In genomic region chr7:38111996-38112395, GRCm38 (mm10) we compare ENCODE assay signal across 9 mouse cellular contexts. TPM values are rescaled to one million over a fixed set of nuclear protein-coding genes. Genes with fewer than 3 reads are reported as not detected.
A peak's percentile ranks its signal among the peaks of the same experiment; 100 is the strongest.
DNase-seq lines count a peak whose midpoint lies in the region; ATAC-seq lines count a peak whose summit lies in the region.
"Had no signal": no experiment of that assay in that cellular context is flagged by ENCODE, and none has a peak within 500 bp of the region (broad histone marks: within the 10 kb centered on the region; RNA-seq: fewer than 3 reads in every experiment).

No protein-coding gene starts in this region.

- H3K36me3 ChIP-seq in midbrain, embryonic 10.5 days: no peaks in the 10 kb centered on the region
- no peaks in the 10 kb centered on the region for H3K36me3 ChIP-seq in midbrain, embryonic 13.5 days
- no peaks in the 10 kb centered on the region for H3K36me3 ChIP-seq in heart, embryonic 13.5 days

- H3K27ac ChIP-seq in midbrain, embryonic 10.5 days (replicated peaks): peak overlapping the region; percentile 30
- H3K27ac ChIP-seq in midbrain, embryonic 13.5 days: no peak overlapping the region
- peak overlapping the region; percentile 66 for H3K27ac ChIP-seq in heart, embryonic 13.5 days (replicated peaks)
- H3K27ac ChIP-seq: macrophage had no signal

- H3K9ac ChIP-seq in midbrain, embryonic 13.5 days (replicated peaks): no peak overlapping the region
- 0 out of 2 replicates have a peak overlapping the region, but pooled peaks have one; percentile 28 for H3K9ac ChIP-seq in heart, embryonic 13.5 days

- H3K27me3 ChIP-seq in midbrain, embryonic 10.5 days (ENCODE audit: low read depth, poor library complexity, severe bottlenecking): peaks cover 18% of the 10 kb centered on the region
- peaks cover 4% of the 10 kb centered on the region; the same call in 1 of the 2 replicates for H3K27me3 ChIP-seq in midbrain, embryonic 13.5 days
- peaks cover 5% of the 10 kb centered on the region for H3K27me3 ChIP-seq in heart, embryonic 13.5 days (replicated peaks)

- no peak overlapping the region for H3K4me3 ChIP-seq in midbrain, embryonic 10.5 days
- H3K4me3 ChIP-seq in midbrain, embryonic 13.5 days (replicated peaks): no peak overlapping the region
- no peak overlapping the region for H3K4me3 ChIP-seq in heart, embryonic 13.5 days

- H3K4me1 ChIP-seq in midbrain, embryonic 10.5 days: peaks cover 34% of the 10 kb centered on the region
- H3K4me1 ChIP-seq in midbrain, embryonic 13.5 days (replicated peaks): peaks cover 13% of the 10 kb centered on the region
- H3K4me1 ChIP-seq in heart, embryonic 13.5 days: peaks cover 25% of the 10 kb centered on the region

- no peak overlapping the region for H3K4me2 ChIP-seq in midbrain, embryonic 13.5 days (replicated peaks)
- no peak overlapping the region for H3K4me2 ChIP-seq in heart, embryonic 13.5 days

- 57% methylated on average over 3 of the region's 3 CpGs for WGBS in midbrain, embryonic 10.5 days
- WGBS in midbrain, embryonic 13.5 days: 41% methylated on average over 3 of the region's 3 CpGs
- 40% methylated on average over 3 of the region's 3 CpGs for WGBS in heart, embryonic 13.5 days

- no peaks in the 10 kb centered on the region for H3K9me3 ChIP-seq in midbrain, embryonic 10.5 days (replicated peaks)
- H3K9me3 ChIP-seq in midbrain, embryonic 13.5 days: no peaks in the 10 kb centered on the region
- H3K9me3 ChIP-seq in heart, embryonic 13.5 days: no peaks in the 10 kb centered on the region

- no peak for ATAC-seq in midbrain, embryonic 13.5 days
- no peak for ATAC-seq in heart, embryonic 13.5 days (ENCODE audit: extremely low read depth, insufficient number of reproducible peaks, low FRiP score, low TSS enrichment)

- DNase-seq in midbrain, embryonic 10.5 days (ENCODE audit: low spot score): peak; percentile 34
- DNase-seq in cerebellum, postnatal 14 days: peak; percentile 67 to 74
- DNase-seq in kidney, postnatal 36 days: peak; percentile 46 to 55
- DNase-seq in mesoderm, embryonic 11.5 days (ENCODE audit: low read depth, low spot score): peak; percentile 88
- DNase-seq in spleen, postnatal 4 days (ENCODE audit: low spot score in 2 of 2): no peak
- no peak for DNase-seq in frontal cortex, postnatal 36 days (ENCODE audit: low spot score in 2 of 2)

RNA-seq across cellular contexts. Expression of gene Ccne1, which starts 4.7 kb away (rescaled TPM):
- 71.1 and 94.2 TPM in 2 replicates for polyA plus RNA-seq in midbrain, embryonic 10.5 days (2016; fragmentation: Nextera tagmentation; extraction: Ambion mirVana)
- 15.7 and 17.6 TPM in 2 replicates for polyA plus RNA-seq in midbrain, embryonic 13.5 days (2015; fragmentation: Nextera tagmentation; extraction: Ambion mirVana)
- 40.9 and 44.5 TPM in 2 replicates for polyA plus RNA-seq in heart, embryonic 13.5 days (2015; fragmentation: Nextera tagmentation; extraction: Ambion mirVana)

Comparison
In these comparisons a context has a peak if more than half of its experiments do, and no peak if none do; other contexts are left out.
1. DNase-seq: peak in midbrain, embryonic 10.5 days (single experiment), cerebellum, postnatal 14 days (2 of 2), kidney, postnatal 36 days (2 of 2) and mesoderm, embryonic 11.5 days (single experiment); none in spleen, postnatal 4 days (0 of 2) and frontal cortex, postnatal 36 days (0 of 2).